20 mouse cellular contexts compared by ENCODE assay signal in the genomic region with DNA sequence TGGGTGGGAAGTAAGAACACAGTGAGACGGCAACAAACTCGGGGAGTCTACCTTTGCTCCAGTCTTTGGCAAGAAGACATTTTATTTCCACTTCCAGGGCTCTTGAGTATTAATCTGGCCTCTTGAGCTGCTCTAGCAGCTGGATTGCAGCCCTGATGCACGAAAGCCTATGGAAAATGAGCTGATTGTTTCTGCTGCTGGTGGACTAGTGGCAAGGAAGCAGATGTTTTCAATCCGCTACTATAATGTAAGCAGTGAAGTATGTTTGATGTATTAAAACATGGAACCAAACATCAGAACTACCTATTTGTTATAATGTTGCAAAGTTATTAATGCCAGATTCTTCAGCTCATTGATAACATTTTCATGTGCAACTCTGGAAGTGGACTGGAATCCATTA.
"Had no signal": no experiment of that assay in that cellular context is flagged by ENCODE, and none has a peak within 500 bp of the region (broad histone marks: within the 10 kb centered on the region; RNA-seq: fewer than 3 reads in every experiment).

No protein-coding gene starts in this region.

- H3K4me1 ChIP-seq: liver, embryonic 13.5 days; midbrain, embryonic 15.5 days; neural tube, embryonic 12.5 days; neural tube, embryonic 15.5 days; stomach, embryonic 15.5 days had no signal

- H3K27ac ChIP-seq: kidney, postnatal 0 days; layer of hippocampus, adult 2 months; limb, embryonic 12.5 days; liver, embryonic 13.5 days; macrophage; midbrain, embryonic 12.5 days; midbrain, embryonic 15.5 days; neural tube, embryonic 12.5 days; neural tube, embryonic 15.5 days; stomach, embryonic 15.5 days had no signal

- H3K4me3 ChIP-seq: layer of hippocampus, adult 2 months; limb, embryonic 12.5 days; liver, embryonic 13.5 days; midbrain, embryonic 12.5 days; midbrain, embryonic 15.5 days; neural tube, embryonic 12.5 days; neural tube, embryonic 15.5 days; stomach, embryonic 15.5 days had no signal

- H3K9me3 ChIP-seq: limb, embryonic 12.5 days; liver, embryonic 13.5 days; midbrain, embryonic 12.5 days; midbrain, embryonic 15.5 days; neural tube, embryonic 12.5 days; neural tube, embryonic 15.5 days; stomach, embryonic 15.5 days had no signal

- H3K4me2 ChIP-seq: limb, embryonic 12.5 days; liver, embryonic 13.5 days; midbrain, embryonic 12.5 days; midbrain, embryonic 15.5 days; neural tube, embryonic 12.5 days; neural tube, embryonic 15.5 days; stomach, embryonic 15.5 days had no signal

- H3K9ac ChIP-seq: limb, embryonic 12.5 days; liver, embryonic 13.5 days; midbrain, embryonic 12.5 days; midbrain, embryonic 15.5 days; neural tube, embryonic 12.5 days; neural tube, embryonic 15.5 days; stomach, embryonic 15.5 days had no signal

- H3K36me3 ChIP-seq: limb, embryonic 12.5 days; liver, embryonic 13.5 days; midbrain, embryonic 12.5 days; midbrain, embryonic 15.5 days; neural tube, embryonic 12.5 days; neural tube, embryonic 15.5 days; stomach, embryonic 15.5 days had no signal

- ATAC-seq: intestine, embryonic 16.5 days; midbrain, embryonic 15.5 days had no signal

- H3K27me3 ChIP-seq: liver, embryonic 13.5 days; midbrain, embryonic 12.5 days; midbrain, embryonic 15.5 days; neural tube, embryonic 12.5 days; neural tube, embryonic 15.5 days; stomach, embryonic 15.5 days had no signal

- DNase-seq: kidney, adult 18-20 months; kidney, postnatal 25 days; layer of hippocampus, adult 9-11 months; liver, embryonic 13.5 days; lung, adult 2 months; lung, postnatal 14 days; retina, postnatal 1 day; right cerebral cortex, postnatal 25 days; spleen, adult 18-20 months; thymus, postnatal 25 days had no signal
